Mouse (Mus musculus): ENCODE measurements around the gene Ppm1k. TPM values are rescaled to one million over a fixed set of nuclear protein-coding genes. Genes with fewer than 3 reads are reported as not detected.

The Ppm1k gene
- polyA plus RNA-seq (2021; fragmentation: Nextera tagmentation) = 14.0 and 19.4 TPM in 2 replicates
- long read RNA-seq, experiment 1, full-length matches to known transcripts = 11 of 46 reads
- long read RNA-seq, experiment 1, partial matches to known transcripts = 11 of 46 reads
- long read RNA-seq, experiment 1, other reads (novel, unspliced or antisense) = 24 of 46 reads
- long read RNA-seq, experiment 2, full-length matches to known transcripts = 17 of 28 reads
- long read RNA-seq, experiment 2, partial matches to known transcripts = 3 of 28 reads
- long read RNA-seq, experiment 2, other reads (novel, unspliced or antisense) = 8 of 28 reads

GRCm38 (mm10) chr6:57535386-57535936 lies at the start of gene Ppm1k:
Gene Ppm1k, minus strand, starts transcription at chr6:57535468.

GRCm38 (mm10) chr6:57580881-57581548 lies 45.7 kb upstream of the Ppm1k start, which contains the start of gene Herc6:
Gene Herc6, plus strand, starts transcription at chr6:57581000.

Other genes with a start within 250 kb of the Ppm1k start
- not detected in 2 replicates for gene Vmn1r16, start 206.0 kb downstream of the Ppm1k start, polyA plus RNA-seq (2021; fragmentation: Nextera tagmentation)
- gene Vmn1r17, start 171.7 kb downstream of the Ppm1k start, polyA plus RNA-seq (2021; fragmentation: Nextera tagmentation) = not detected in 2 replicates
- not detected in 2 replicates for gene Vmn1r18, start 139.7 kb downstream of the Ppm1k start, polyA plus RNA-seq (2021; fragmentation: Nextera tagmentation)
- gene Vmn1r19, start 131.7 kb downstream of the Ppm1k start, polyA plus RNA-seq (2021; fragmentation: Nextera tagmentation) = not detected in 2 replicates
- not detected in 2 replicates for gene Vmn1r20, start 106.5 kb downstream of the Ppm1k start, polyA plus RNA-seq (2021; fragmentation: Nextera tagmentation)
- gene Herc6, start 45.5 kb upstream of the Ppm1k start, polyA plus RNA-seq (2021; fragmentation: Nextera tagmentation) = 1.3 and 1.7 TPM in 2 replicates
- gene Pyurf, start 156.6 kb upstream of the Ppm1k start, polyA plus RNA-seq (2021; fragmentation: Nextera tagmentation) = 11.2 and 12.1 TPM in 2 replicates
- 34.1 and 34.4 TPM in 2 replicates for gene Lancl2, start 167.1 kb upstream of the Ppm1k start, polyA plus RNA-seq (2021; fragmentation: Nextera tagmentation)

Data from layer of hippocampus, adult 6 months (tissue).